Mouse (Mus musculus) forebrain, embryonic 10.5 days (tissue): ENCODE results near the gene Rbks. TPM values are rescaled to one million over a fixed set of nuclear protein-coding genes. Genes with fewer than 3 reads are reported as not detected.
"Not testable (repeated sequence)": the region's sequence is repeated elsewhere in the genome, so short reads cannot be mapped to it uniquely, and the experiment has no call there.

Experiments
- DNase-seq: peaks from one replicate; pipeline ENCODE4 v3.0.0-alpha.2; 2017; ENCODE audit warnings: low spot score; ENCODE audit errors: extremely low spot score
- H3K27ac ChIP-seq: fragments of 300-500 bp; sonication (generic); 2 replicates; pipeline ENCODE4 v1.5.1; 2016; ENCODE audit warnings: mild to moderate bottlenecking
- H3K27me3 ChIP-seq: fragments of 300-500 bp; sonication (generic); 2 replicates; pipeline ENCODE4 v1.6.1; 2016; ENCODE audit warnings: mild to moderate bottlenecking; ENCODE audit not compliant: poor library complexity, severe bottlenecking
- H3K36me3 ChIP-seq: fragments of 300-500 bp; sonication (generic); replicated peaks from 2 replicates; pipeline ENCODE4 v1.6.1; 2016; ENCODE audit warnings: mild to moderate bottlenecking, moderate library complexity
- H3K4me1 ChIP-seq: fragments of 300-500 bp; sonication (generic); 2 replicates; pipeline ENCODE4 v1.6.1; 2016
- H3K4me3 ChIP-seq: fragments of 300-500 bp; sonication (generic); 2 replicates; pipeline ENCODE4 v1.5.1; 2016; ENCODE audit warnings: mild to moderate bottlenecking, moderate library complexity
- H3K9me3 ChIP-seq: fragments of 300-500 bp; sonication (generic); 2 replicates; pipeline ENCODE4 v1.6.1; 2016; ENCODE audit warnings: mild to moderate bottlenecking, moderate library complexity
- WGBS: fragments of 180-500 bp; shearing (Covaris S2); methylation state at CpG from one replicate; pipeline ENCODE4 v1.1.7; 2016; 5-methylcytosine and 5-hydroxymethylcytosine counted together
- microRNA-seq: library from miRNA; unstranded; fragments of <30 nt; microRNA quantifications from one replicate; pipeline ENCODE4, GENCODE M21; 2017
- polyA plus RNA-seq: library from polyadenylated mRNA; unstranded; fragments of >200 nt; fragmentation: Nextera tagmentation; extraction: Ambion mirVana; gene quantifications from 2 replicates; pipeline ENCODE4 v1.2.1, GENCODE M21; 2016

Gene Rbks
- polyA plus RNA-seq, 1 experiment from 2014 or later = 5.7 TPM

DNA sequence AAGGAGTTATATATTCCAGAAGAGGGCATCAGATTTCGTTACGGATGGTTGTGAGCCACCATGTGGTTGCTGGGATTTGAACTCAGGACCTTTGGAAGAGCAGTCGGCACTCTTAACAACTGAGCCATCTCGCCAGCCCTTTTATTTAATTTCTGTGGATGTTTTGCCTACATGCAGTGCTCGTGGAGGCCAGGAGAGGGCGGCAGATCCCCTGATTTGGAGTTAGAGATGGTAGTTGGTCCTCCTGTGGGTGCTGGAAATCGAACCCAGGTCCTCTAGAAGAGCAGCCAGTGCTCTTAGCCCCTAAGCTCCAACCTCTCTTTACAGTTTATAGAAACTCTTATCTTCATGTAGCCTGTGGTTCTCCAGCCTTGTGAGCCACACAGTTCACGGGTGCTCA, 108.8 kb downstream of the Rbks start:
- not testable (repeated sequence) for DNase-seq, H3K27ac ChIP-seq, H3K36me3 ChIP-seq, H3K4me3 ChIP-seq, H3K27me3 ChIP-seq
- peaks cover 11% of the 10 kb centered on the region; the same call in 1 of the 2 replicates for H3K9me3 ChIP-seq
- WGBS = 84% methylated on average over 8 of the region's 8 CpGs
- H3K4me1 ChIP-seq = peaks cover 21% of the 10 kb centered on the region

DNA sequence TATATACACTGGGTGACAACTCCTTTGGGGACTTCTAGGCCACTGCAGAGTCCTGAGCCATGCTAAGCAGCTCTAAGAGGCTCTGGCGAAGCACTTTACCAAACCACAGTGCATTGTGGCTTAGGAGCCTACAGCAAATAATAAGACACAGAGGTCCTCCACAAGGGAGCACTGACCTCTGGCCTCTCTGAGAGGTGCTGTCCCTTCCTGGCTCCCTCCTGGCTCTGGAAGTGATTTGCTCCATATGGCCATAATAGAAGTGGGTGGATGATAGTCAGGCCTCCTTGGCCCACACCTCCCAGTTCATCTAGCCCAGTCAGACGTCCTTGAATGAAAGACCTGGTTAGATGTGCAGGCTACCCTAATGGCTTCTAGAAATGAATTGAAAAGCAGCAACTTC, 109.4 kb downstream of the Rbks start:
- no peak for DNase-seq
- no peak overlapping the region for H3K27ac ChIP-seq

DNA sequence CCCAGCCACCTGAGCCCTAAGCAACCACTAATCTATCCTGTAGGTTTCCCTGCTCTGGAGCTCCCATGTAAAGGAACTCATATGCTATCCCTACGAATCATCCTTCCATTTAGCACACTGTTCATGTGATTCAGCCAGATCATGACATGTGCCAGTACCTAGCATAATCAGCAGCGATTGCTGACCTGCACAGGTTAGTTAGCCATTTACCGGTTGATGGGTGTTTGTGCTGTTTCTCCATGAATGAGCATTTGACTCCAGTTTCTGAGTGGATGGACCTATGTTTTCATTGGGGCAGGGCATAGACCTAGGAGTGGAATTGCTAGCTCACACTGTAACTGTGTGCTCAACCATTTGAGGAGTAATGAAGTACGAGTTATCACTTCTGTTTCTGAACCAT, 111.9 kb downstream of the Rbks start:
- Histone ChIP-seq H3K27ac (no peak overlapping the region), H3K4me1 (peaks cover 21% of the 10 kb centered on the region)
- WGBS = 93% methylated on average over 4 of the region's 4 CpGs

More for the DNA sequence above, 109.4 kb downstream of the Rbks start:
- H3K9me3 ChIP-seq = peaks cover 11% of the 10 kb centered on the region; the same call in 1 of the 2 replicates
- no peak overlapping the region for H3K4me3 ChIP-seq
- 61% methylated on average over 2 of the region's 2 CpGs for WGBS
- no peaks in the 10 kb centered on the region for H3K36me3 ChIP-seq
- peaks cover 21% of the 10 kb centered on the region for H3K4me1 ChIP-seq
- H3K27me3 ChIP-seq = no peaks in the 10 kb centered on the region

DNA sequence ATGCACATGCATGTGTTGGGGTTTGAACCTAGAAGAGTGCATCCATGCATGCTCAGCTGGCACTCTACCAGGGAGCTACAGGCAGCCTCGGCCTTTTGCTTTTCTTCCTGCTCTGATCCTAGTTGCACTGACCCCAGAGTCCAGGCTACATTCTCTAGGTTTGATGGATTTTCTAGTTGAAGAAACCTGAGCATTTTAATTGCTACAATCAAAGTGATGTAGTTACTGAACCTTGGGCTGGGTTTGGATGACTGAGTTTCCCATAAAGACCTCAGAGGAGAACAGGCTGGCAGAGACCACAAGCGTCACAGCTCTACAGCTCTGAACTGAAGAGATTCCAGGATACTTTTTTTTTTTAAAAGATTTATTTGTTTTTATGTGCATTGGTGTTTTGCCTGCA, 114.2 kb downstream of the Rbks start:
- DNase-seq = no peak
- WGBS = 82% methylated on average over 2 of the region's 2 CpGs
- Histone ChIP-seq H3K4me3 (no peak overlapping the region), H3K9me3 (peaks cover 4% of the 10 kb centered on the region; the same call in 1 of the 2 replicates), H3K36me3 (no peaks in the 10 kb centered on the region), H3K4me1 (peaks cover 16% of the 10 kb centered on the region), H3K27ac (no peak overlapping the region), H3K27me3 (no peaks in the 10 kb centered on the region)

More for the DNA sequence above, 111.9 kb downstream of the Rbks start:
- peaks cover 11% of the 10 kb centered on the region; the same call in 1 of the 2 replicates for H3K9me3 ChIP-seq
- no peaks in the 10 kb centered on the region for H3K27me3 ChIP-seq
- H3K4me3 ChIP-seq = no peak overlapping the region
- no peak for DNase-seq
- H3K36me3 ChIP-seq = no peaks in the 10 kb centered on the region

DNA sequence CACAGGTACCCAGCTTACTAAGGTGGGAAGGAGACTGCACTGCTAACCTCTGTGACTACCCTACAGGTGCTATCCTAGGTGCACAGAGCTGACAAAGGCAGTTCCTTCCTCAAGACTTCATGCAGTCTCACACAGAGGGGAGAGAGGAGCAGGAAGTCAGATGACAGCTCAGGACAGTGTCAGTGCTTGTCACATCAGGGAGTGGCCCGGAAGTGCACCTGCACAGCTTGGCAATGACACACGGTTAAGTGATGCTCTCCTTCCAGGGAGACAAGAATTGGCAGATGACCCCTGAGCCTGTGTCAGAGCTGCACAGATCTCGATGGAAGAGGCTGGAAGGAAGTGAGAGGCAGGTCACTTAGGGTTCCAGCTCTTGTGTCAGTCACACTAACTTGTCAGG, 115.5 kb downstream of the Rbks start:
- Histone ChIP-seq H3K36me3 (no peaks in the 10 kb centered on the region), H3K27ac (no peak overlapping the region), H3K4me1 (peaks cover 7% of the 10 kb centered on the region), H3K27me3 (no peaks in the 10 kb centered on the region), H3K9me3 (peaks cover 4% of the 10 kb centered on the region; the same call in 1 of the 2 replicates), H3K4me3 (no peak overlapping the region)
- no peak for DNase-seq
- 87% methylated on average over 3 of the region's 3 CpGs for WGBS

DNA sequence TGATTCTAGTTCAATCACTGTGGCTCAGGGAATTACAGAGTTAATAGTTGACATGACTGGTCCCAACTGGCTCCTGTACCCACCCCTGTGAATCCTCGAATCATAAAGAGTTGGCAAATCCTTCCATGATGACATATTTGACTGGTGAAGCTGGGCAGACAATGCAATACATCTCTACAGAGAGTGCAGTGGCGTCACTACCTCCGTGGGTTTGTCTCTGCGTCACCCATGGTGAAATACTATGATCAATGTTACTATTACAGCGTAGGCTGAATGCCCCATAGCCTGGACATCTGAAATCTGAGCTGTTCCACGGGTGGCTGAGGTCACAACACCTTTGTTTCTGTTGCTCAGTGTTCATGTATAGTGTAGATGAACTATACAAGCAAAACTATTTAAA, 116.2 kb downstream of the Rbks start:
- H3K36me3 ChIP-seq = no peaks in the 10 kb centered on the region
- no peak for DNase-seq
- WGBS = 82% methylated on average over 6 of the region's 6 CpGs

DNA sequence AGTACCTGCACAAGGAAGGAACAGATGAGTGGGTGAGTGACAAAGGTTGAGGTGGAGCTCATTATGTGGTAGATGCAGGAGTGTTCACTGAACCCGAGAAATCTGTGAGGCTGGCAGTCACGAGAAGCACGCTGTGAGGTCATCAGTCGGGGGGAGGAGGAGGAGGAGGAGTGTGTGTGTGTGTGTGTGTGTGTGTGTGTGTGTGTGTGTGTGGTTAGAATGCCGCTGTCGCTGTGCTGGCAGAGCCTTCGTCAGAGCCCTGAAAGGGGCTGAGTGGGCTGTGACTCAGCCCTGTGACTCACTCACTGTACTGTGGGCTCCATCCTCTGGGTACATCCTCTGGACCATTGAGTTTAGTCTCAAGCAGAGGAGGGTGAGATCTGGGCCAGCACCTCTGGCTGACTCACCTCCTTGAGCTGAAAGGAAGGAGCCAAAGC, 120.9 kb downstream of the Rbks start:
- no peak for DNase-seq
- Histone ChIP-seq H3K9me3 (no peaks in the 10 kb centered on the region), H3K4me1 (peaks cover under 1% of the 10 kb centered on the region), H3K27ac (no peak overlapping the region), H3K36me3 (no peaks in the 10 kb centered on the region), H3K27me3 (no peaks in the 10 kb centered on the region), H3K4me3 (no peak overlapping the region)
- WGBS = 79% methylated on average over 5 of the region's 7 CpGs

More for the DNA sequence above, 116.2 kb downstream of the Rbks start:
- no peak overlapping the region for H3K4me3 ChIP-seq
- peaks cover under 1% of the 10 kb centered on the region; the same call in 1 of the 2 replicates for H3K4me1 ChIP-seq
- H3K27ac ChIP-seq = no peak overlapping the region
- peaks cover 4% of the 10 kb centered on the region; the same call in 1 of the 2 replicates for H3K9me3 ChIP-seq
- H3K27me3 ChIP-seq = no peaks in the 10 kb centered on the region

Small RNA genes within 50 kb of the gene (microRNA-seq; reads per million reads assigned to microRNA genes)
- not detected for gene Mir3473e

Other genes with a start within 250 kb of the Rbks start
- gene Zfp512, start 245.2 kb downstream of the Rbks start, polyA plus RNA-seq = 78.9 and 82.9 TPM in 2 replicates
- gene 4930548H24Rik, start 211.9 kb downstream of the Rbks start, polyA plus RNA-seq = 0.09 TPM in 2 replicates
- gene Gpn1, start 202.9 kb downstream of the Rbks start, polyA plus RNA-seq = 108 and 111 TPM in 2 replicates
- 29.0 and 29.2 TPM in 2 replicates for gene Slc4a1ap, start 170.6 kb downstream of the Rbks start, polyA plus RNA-seq
- 25.1 and 25.5 TPM in 2 replicates for gene Supt7l, start 169.8 kb downstream of the Rbks start, polyA plus RNA-seq
- 238 and 242 TPM in 2 replicates for gene Mrpl33, start 100.7 kb downstream of the Rbks start, polyA plus RNA-seq
- 51.7 and 53.4 TPM in 2 replicates for gene Babam2, start 57 bp upstream of the Rbks start, polyA plus RNA-seq